Mouse (Mus musculus): ENCODE results near the gene Teddm3.

GRCm38 (mm10) chr16:21196576-21196975 is 42.8 kb upstream of the Teddm3 start:
- TF ChIP-seq CTCF (IDR thresholded peaks at IDR 0.05; ENCODE audit: low read depth, low read length): no peak
- TF ChIP-seq POLR2A (IDR thresholded peaks at IDR 0.05; ENCODE audit: extremely low read depth, insufficient read depth, low read length): no peak
